Mouse (Mus musculus): ENCODE measurements around the gene Clec2d. TPM values are rescaled to one million over a fixed set of nuclear protein-coding genes. Genes with fewer than 3 reads are reported as not detected.

The Clec2d gene
- polyA plus RNA-seq, 1 experiment from 2014 or later, result not detected

DNA sequence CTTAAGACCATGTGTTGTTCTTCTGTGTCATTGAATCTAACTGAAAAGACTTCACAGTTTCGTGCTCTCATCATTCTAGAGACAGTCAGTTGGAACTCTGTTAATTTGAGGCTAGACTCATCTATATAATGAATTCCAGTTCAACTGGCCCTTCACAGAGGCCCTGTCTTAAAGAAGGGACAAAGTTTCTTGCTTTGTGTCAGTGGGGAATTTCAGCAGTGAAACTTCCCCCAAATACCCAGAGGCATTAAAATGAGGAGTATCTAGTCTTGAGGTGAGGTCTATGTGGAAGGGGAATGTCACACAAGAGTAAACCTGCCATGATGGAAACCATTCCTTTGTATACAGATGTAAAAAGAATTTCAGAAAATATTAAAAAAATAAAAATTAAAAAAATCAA is 21.9 kb downstream of the Clec2d start:
- H3K27me3 ChIP-seq (replicated peaks; ENCODE audit: control insufficient read depth, insufficient read depth, low read length), result no peaks in the 10 kb centered on the region
- no peaks in the 10 kb centered on the region for H3K4me1 ChIP-seq (replicated peaks; ENCODE audit: control insufficient read depth, insufficient read depth, low read length)
- 65% methylated on average over 1 of the region's 1 CpGs for WGBS
- H3K9me3 ChIP-seq (ENCODE audit: control insufficient read depth, low read length), result no peaks in the 10 kb centered on the region
- H3K9ac ChIP-seq (ENCODE audit: low read depth, low read length), result no peak overlapping the region
- H3K36me3 ChIP-seq (ENCODE audit: control insufficient read depth, insufficient read depth, low read length), result no peaks in the 10 kb centered on the region
- H3K4me3 ChIP-seq (ENCODE audit: low read depth, low read length), result no peak overlapping the region
- H3K27ac ChIP-seq (ENCODE audit: low read depth, low read length), result no peak overlapping the region
- no peak overlapping the region for H3K4me2 ChIP-seq
- ATAC-seq (replicated peaks; ENCODE audit: low FRiP score) (no peak), DNase-seq (ENCODE audit: low spot score) (no peak)

DNA sequence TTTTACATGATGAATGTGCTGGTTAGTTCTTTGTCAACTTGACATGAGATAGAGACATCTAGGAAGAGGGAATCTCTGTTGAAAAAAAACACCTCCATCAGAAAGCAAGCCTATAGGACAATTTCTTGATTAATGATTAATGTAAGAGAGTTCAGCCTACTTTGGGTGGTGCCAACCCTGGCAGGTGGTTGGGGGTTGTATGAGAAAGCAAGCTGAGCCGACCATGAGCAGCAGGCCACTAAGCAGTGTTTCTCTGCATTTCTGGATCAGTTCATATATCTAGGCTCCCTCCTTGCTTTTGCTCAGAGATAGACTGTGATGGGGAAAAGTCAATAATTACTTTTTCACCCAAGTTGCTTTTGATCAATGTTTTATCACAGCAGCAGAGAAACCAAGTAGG is 23.9 kb downstream of the Clec2d start:
- no peak overlapping the region for H3K9ac ChIP-seq (ENCODE audit: low read depth, low read length)
- H3K27me3 ChIP-seq (replicated peaks; ENCODE audit: control insufficient read depth, insufficient read depth, low read length), result no peaks in the 10 kb centered on the region
- 62% methylated on average over 1 of the region's 1 CpGs for WGBS
- DNase-seq (ENCODE audit: low spot score), result no peak
- no peak overlapping the region for H3K4me3 ChIP-seq (ENCODE audit: low read depth, low read length)
- ATAC-seq (replicated peaks; ENCODE audit: low FRiP score), result no peak; the same call in 1 of the 2 replicates
- no peaks in the 10 kb centered on the region for H3K9me3 ChIP-seq (ENCODE audit: control insufficient read depth, low read length)
- H3K27ac ChIP-seq (ENCODE audit: low read depth, low read length), result no peak overlapping the region
- H3K4me2 ChIP-seq, result no peak overlapping the region
- H3K4me1 ChIP-seq (replicated peaks; ENCODE audit: control insufficient read depth, insufficient read depth, low read length), result no peaks in the 10 kb centered on the region
- H3K36me3 ChIP-seq (ENCODE audit: control insufficient read depth, insufficient read depth, low read length), result no peaks in the 10 kb centered on the region

DNA sequence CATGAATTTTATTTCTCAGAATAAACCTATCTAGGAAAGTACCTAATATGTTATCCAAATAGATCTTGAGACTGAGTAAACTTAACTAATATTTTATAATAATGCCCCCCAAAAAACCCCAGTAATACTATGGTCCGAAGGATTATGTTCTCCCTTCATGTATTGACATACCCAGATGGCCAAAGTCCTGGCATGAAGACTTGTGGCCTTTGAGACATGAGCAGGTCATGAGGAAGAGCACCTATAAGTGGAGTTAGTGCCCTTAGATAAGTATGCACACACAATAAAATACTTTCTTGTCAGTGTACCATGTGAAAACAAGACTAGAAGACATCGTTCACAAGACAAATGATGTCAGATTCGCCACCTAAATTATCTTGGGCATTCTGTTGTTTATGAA is 24.4 kb downstream of the Clec2d start:
- no peak overlapping the region for H3K9ac ChIP-seq (ENCODE audit: low read depth, low read length)
- H3K9me3 ChIP-seq (ENCODE audit: control insufficient read depth, low read length), result no peaks in the 10 kb centered on the region
- no peaks in the 10 kb centered on the region for H3K27me3 ChIP-seq (replicated peaks; ENCODE audit: control insufficient read depth, insufficient read depth, low read length)
- no peak for ATAC-seq (replicated peaks; ENCODE audit: low FRiP score)
- no peak overlapping the region for H3K27ac ChIP-seq (ENCODE audit: low read depth, low read length)
- no peak overlapping the region for H3K4me2 ChIP-seq
- 84% methylated on average over 3 of the region's 3 CpGs for WGBS
- DNase-seq (ENCODE audit: low spot score), result no peak
- H3K4me1 ChIP-seq (replicated peaks; ENCODE audit: control insufficient read depth, insufficient read depth, low read length), result no peaks in the 10 kb centered on the region
- no peak overlapping the region for H3K4me3 ChIP-seq (ENCODE audit: low read depth, low read length)
- no peaks in the 10 kb centered on the region for H3K36me3 ChIP-seq (ENCODE audit: control insufficient read depth, insufficient read depth, low read length)

DNA sequence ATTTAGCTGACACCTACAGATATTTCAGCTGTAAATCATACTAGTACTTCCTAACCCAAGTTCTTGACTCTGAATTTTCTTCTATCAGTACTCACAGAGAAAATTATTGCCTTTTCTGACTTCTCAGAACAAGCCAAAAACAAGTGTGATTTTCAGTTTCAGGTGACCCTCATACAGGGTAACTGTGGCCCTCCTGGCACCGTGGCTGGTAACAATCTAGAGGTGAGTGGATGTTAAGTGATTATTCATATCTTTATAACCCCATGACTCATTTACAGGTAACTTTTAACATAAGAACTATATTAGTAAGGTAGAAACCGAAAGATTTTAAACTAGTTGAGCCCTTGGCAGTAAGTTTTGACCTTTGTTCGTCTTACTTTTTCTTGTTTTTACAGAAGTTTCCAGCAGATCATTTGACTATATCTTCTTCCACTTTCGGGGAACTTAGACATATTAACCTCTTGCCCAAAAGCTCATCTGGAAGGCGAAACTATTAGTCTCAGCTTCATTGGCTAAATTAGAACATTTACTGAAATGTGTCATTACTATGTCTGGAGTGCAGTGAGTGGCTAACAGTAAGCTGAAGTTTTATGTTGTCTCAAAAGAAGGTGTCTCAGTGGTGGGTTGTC is 28.6 kb downstream of the Clec2d start:
- Histone ChIP-seq H3K27ac (ENCODE audit: low read depth, low read length) (no peak overlapping the region), H3K9ac (ENCODE audit: low read depth, low read length) (no peak overlapping the region), H3K9me3 (ENCODE audit: control insufficient read depth, low read length) (no peaks in the 10 kb centered on the region), H3K4me1 (replicated peaks; ENCODE audit: control insufficient read depth, insufficient read depth, low read length) (0 out of 2 replicates have a peak, but pooled peaks cover 2% of the 10 kb centered on the region), H3K27me3 (replicated peaks; ENCODE audit: control insufficient read depth, insufficient read depth, low read length) (no peaks in the 10 kb centered on the region), H3K4me3 (ENCODE audit: low read depth, low read length) (no peak overlapping the region), H3K4me2 (no peak overlapping the region), H3K36me3 (ENCODE audit: control insufficient read depth, insufficient read depth, low read length) (no peaks in the 10 kb centered on the region)
- ATAC-seq (replicated peaks; ENCODE audit: low FRiP score), result no peak
- 84% methylated on average over 5 of the region's 5 CpGs for WGBS
- DNase-seq (ENCODE audit: low spot score), result no peak

DNA sequence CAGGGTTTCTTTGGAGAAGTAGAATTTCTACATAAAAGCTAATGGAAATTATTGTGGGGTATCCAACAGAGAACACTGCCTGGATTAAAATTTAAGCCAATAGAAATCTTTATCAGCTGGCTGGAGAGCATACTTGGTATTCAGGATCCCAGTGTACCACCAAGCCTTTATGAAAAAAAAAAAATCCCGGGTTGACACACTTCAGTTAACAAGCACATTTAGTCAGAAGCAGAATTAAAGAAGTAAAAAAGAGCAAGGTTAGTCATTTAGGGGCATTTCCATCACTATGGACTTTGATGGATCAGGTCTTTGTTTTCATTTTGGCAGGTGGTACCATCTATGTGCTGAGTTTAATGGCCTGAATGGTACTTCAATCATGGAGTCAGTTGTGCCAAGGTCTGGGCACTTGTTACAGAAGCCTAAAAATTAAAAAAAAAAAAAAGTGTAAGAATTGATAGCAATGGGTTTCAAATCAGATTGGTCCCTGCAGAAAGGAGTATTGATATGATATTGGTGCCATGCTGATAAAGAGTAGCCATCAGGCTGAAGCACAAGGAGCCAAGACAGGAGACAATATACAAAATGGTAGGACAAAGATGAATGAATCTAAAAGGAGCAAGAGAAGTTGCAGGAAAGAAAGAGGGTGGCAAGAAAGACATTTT is 29.5 kb downstream of the Clec2d start:
- DNase-seq (ENCODE audit: low spot score), result no peak
- Histone ChIP-seq H3K4me2 (no peak overlapping the region), H3K9ac (ENCODE audit: low read depth, low read length) (no peak overlapping the region), H3K4me3 (ENCODE audit: low read depth, low read length) (no peak overlapping the region), H3K4me1 (replicated peaks; ENCODE audit: control insufficient read depth, insufficient read depth, low read length) (0 out of 2 replicates have a peak, but pooled peaks cover 2% of the 10 kb centered on the region), H3K9me3 (ENCODE audit: control insufficient read depth, low read length) (no peaks in the 10 kb centered on the region), H3K27ac (ENCODE audit: low read depth, low read length) (no peak overlapping the region), H3K27me3 (replicated peaks; ENCODE audit: control insufficient read depth, insufficient read depth, low read length) (no peaks in the 10 kb centered on the region), H3K36me3 (ENCODE audit: control insufficient read depth, insufficient read depth, low read length) (no peaks in the 10 kb centered on the region)
- ATAC-seq (replicated peaks; ENCODE audit: low FRiP score), result no peak
- WGBS, result 79% methylated on average over 1 of the region's 1 CpGs

DNA sequence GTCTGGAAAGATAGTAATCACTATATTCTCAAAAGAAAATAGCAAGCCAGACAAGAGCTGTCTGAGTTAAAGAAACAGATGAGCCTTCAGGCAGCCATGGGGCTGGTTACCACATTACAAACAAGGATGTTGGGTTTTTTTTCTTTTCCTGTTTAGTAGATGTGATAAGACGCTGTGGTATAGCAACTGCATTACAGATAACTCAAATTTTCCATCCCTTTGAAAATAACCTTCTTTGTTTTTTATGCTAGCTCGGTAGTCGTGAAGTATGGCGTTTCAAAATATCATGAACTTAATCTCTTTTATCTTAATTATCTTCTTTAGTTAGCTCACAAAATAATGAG is 30.0 kb downstream of the Clec2d start:
- no peak; the same call in 1 of the 2 replicates for ATAC-seq (replicated peaks; ENCODE audit: low FRiP score)

DNA sequence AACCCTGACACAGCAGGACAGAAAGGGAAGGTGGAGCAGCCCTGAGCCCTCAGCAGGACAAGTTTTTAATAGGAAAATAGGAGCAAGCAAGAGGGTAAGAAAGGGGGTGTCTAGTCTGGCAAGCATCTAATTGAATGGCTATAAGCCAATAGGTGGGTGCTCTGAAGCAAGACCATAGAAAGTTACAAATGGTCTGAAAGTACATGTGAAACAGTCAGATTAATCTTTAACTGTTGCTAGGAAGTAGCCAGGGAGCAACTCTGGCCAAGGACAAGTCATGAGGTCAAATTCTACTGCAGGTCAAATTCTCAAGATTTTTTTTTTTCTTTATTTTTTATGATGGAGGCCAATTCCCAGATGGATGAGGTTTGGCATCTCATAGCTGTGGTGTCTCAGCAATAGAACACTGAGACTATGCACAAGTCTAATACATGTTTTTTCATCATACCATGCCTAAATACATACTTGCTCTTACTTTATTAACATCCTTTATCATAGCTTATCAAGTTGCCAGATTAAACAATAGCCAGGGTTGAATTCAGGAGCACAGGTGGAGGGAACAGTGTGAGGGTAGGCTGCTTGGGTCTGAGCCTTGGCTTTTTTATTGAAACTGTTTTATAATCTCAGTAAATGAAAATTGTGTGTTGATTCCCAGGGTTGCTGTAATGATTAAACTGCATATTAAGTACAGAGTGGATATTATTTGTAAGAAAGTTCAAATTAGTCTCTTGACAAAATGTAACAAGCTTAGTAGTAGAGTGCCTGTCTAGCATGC is 32.2 kb downstream of the Clec2d start:
- no peak overlapping the region for H3K4me3 ChIP-seq (ENCODE audit: low read depth, low read length)
- no peak for DNase-seq (ENCODE audit: low spot score)
- no peak for ATAC-seq (replicated peaks; ENCODE audit: low FRiP score)
- H3K36me3 ChIP-seq (ENCODE audit: control insufficient read depth, insufficient read depth, low read length), result no peaks in the 10 kb centered on the region
- H3K4me1 ChIP-seq (replicated peaks; ENCODE audit: control insufficient read depth, insufficient read depth, low read length), result peaks cover 2% of the 10 kb centered on the region; the same call in 1 of the 2 replicates
- H3K27ac ChIP-seq (ENCODE audit: low read depth, low read length), result no peak overlapping the region
- no peak overlapping the region for H3K4me2 ChIP-seq
- no peaks in the 10 kb centered on the region for H3K27me3 ChIP-seq (replicated peaks; ENCODE audit: control insufficient read depth, insufficient read depth, low read length)
- no peak overlapping the region for H3K9ac ChIP-seq (ENCODE audit: low read depth, low read length)
- H3K9me3 ChIP-seq (ENCODE audit: control insufficient read depth, low read length), result no peaks in the 10 kb centered on the region

More for the DNA sequence above, 30.0 kb downstream of the Clec2d start:
- no peak for DNase-seq (ENCODE audit: low spot score)
- Histone ChIP-seq H3K27ac (ENCODE audit: low read depth, low read length) (no peak overlapping the region), H3K36me3 (ENCODE audit: control insufficient read depth, insufficient read depth, low read length) (no peaks in the 10 kb centered on the region), H3K4me2 (no peak overlapping the region), H3K9ac (ENCODE audit: low read depth, low read length) (no peak overlapping the region), H3K9me3 (ENCODE audit: control insufficient read depth, low read length) (no peaks in the 10 kb centered on the region), H3K4me3 (ENCODE audit: low read depth, low read length) (no peak overlapping the region), H3K4me1 (replicated peaks; ENCODE audit: control insufficient read depth, insufficient read depth, low read length) (0 out of 2 replicates have a peak, but pooled peaks cover 2% of the 10 kb centered on the region), H3K27me3 (replicated peaks; ENCODE audit: control insufficient read depth, insufficient read depth, low read length) (no peaks in the 10 kb centered on the region)
- 53% methylated on average over 4 of the region's 4 CpGs for WGBS

DNA sequence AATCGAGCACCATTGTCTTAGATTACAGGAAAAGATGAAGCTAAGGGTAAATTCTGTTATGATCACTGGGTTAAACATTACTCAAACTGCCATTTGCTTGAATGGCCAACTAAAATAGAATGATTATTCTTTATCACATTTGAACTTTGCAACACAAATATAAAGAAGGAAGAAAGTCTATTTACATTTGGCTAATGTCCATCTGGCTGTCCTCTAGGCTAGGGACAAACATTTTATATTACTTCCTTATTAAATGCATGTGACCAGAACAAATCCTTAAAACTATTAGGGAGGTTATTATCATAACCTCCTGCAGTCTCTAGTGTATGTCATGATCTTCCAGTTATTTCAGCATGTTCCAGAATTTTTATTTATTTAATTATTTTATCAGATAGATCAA is 33.1 kb downstream of the Clec2d start:
- Histone ChIP-seq H3K9me3 (ENCODE audit: control insufficient read depth, low read length) (no peaks in the 10 kb centered on the region), H3K9ac (ENCODE audit: low read depth, low read length) (no peak overlapping the region), H3K4me2 (no peak overlapping the region), H3K4me1 (replicated peaks; ENCODE audit: control insufficient read depth, insufficient read depth, low read length) (peaks cover 2% of the 10 kb centered on the region; the same call in 1 of the 2 replicates), H3K27ac (ENCODE audit: low read depth, low read length) (no peak overlapping the region), H3K4me3 (ENCODE audit: low read depth, low read length) (no peak overlapping the region), H3K27me3 (replicated peaks; ENCODE audit: control insufficient read depth, insufficient read depth, low read length) (no peaks in the 10 kb centered on the region), H3K36me3 (ENCODE audit: control insufficient read depth, insufficient read depth, low read length) (no peaks in the 10 kb centered on the region)
- 72% methylated on average over 1 of the region's 1 CpGs for WGBS
- DNase-seq (ENCODE audit: low spot score) (no peak), ATAC-seq (replicated peaks; ENCODE audit: low FRiP score) (no peak)
